Mouse (Mus musculus): ENCODE measurements around the gene Dhx40.

DNA sequence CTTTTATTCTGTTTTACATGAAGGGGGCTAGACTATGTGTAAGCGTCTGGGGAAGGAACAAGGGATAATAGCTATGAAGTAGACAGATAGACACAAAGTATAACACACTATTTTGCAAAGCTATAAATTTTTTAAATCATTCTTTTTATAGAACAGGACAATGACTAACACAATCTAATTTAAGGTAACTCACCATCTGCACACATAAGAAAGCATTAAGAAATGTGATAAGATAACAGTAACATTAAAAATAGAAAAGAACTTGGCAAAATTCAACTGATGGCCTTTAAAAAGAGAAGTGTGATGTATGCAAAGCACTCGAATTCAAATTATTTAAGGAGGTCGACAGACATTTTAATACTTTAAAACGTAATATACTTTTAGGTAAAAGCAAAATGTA is 72.6 kb downstream of the Dhx40 start:
- TF ChIP-seq CTCF (IDR thresholded peaks at IDR 0.05; ENCODE audit: borderline replicate concordance, control insufficient read depth, extremely low read depth, insufficient read depth, low read length, poor library complexity): no peak
- no peak for TF ChIP-seq POLR2A (IDR thresholded peaks at IDR 0.05; ENCODE audit: control insufficient read depth, extremely low read depth, insufficient read depth, low read length, poor library complexity)

Data from thymus, adult 2 months (tissue).